Mouse (Mus musculus) small intestine, adult 2 months (tissue): ENCODE results near the gene Rbm15.

ENCODE experiments used
- CTCF ChIP-seq: fragments of 200-500 bp; IDR thresholded peaks from 2 replicates; pipeline ENCODE4 v1.5.1; 2012; ENCODE audit warnings: low read depth, mild to moderate bottlenecking, control low read depth, inconsistent platforms, low read length, moderate library complexity, mixed read lengths; ENCODE audit not compliant: insufficient replicate concordance, insufficient read length; ENCODE audit errors: extremely low read depth
- POLR2A ChIP-seq: fragments of 200-500 bp; IDR thresholded peaks from 2 replicates; pipeline ENCODE4 v1.6.1; 2012; ENCODE audit warnings: low read depth, mild to moderate bottlenecking, control low read depth, inconsistent platforms, low read length, moderate library complexity

DNA sequence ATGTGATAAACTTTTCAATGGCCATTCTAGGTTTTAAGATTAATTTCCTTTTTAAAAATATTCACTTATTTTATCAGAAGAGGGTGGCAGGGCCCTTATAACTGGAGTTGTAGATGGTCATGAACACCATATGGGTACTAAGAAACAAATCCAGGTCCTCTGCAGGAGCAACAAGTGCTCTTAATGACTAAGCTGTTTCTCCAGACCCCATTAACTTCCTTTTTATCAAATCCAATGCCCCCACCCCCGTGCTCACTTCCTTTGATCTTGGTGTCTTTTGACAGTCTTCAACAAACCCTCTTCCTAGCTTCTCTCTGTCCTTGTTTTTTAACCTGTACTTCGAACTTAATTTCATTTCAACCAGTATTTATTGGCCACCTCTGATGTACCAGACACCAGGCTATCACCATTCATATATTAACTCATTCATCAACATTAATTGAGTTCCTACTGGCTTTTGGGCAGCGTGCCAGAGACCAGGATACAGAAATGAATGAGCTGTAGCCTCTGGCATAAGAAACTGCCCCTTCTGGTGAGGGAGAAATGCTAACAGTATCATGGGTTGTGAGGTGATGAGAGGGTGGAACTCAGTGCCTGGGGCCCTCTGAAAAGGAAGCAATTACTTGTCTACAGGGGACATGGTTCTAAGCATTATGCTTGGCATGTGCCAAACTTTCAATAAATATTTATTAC is 11.7 kb upstream of the Rbm15 start:
- no peak for TF ChIP-seq POLR2A
- TF ChIP-seq CTCF = no peak
